Mouse (Mus musculus) erythroblast, embryonic 14.5 days (primary cell): Measurements from ENCODE around the gene Cd36.

ENCODE experiments used
- GATA1 ChIP-seq: IDR thresholded peaks from 2 replicates; pipeline ENCODE4 v1.6.1; 2012; ENCODE audit warnings: low read length, inconsistent platforms, mixed read lengths
- TAL1 ChIP-seq: IDR thresholded peaks from 3 replicates; pipeline ENCODE4 v1.6.1; 2012; ENCODE audit warnings: low read length, inconsistent platforms, mixed read lengths

DNA sequence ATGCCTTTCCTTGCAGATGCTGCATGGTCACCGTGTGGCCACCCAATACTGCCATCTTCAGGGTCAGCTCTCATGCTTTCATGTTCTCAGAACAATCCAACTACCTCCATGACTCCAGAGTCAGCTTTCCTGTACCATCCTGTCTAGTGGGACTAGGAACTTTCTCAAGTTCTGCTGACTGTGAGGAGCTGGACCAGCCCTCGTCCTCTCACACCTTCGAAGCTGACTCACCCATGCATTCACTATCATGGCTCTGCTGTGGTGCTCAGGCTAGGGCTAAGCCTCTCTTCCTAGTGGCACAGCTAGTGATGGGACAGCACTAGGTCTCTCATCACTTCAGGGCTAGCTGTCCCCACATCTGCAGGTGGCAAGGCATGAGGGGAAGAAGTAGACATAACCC lies 30.7 kb downstream of the Cd36 start:
- TF ChIP-seq GATA1 (no peak), TAL1 (no peak)
